Mouse (Mus musculus): ENCODE measurements around the gene Rspo4. TPM values are rescaled to one million over a fixed set of nuclear protein-coding genes. Genes with fewer than 3 reads are reported as not detected.

The Rspo4 gene
- polyA plus RNA-seq, 1 experiment = 0.09 TPM

- no peaks in the 10 kb centered on the region for H3K4me1 ChIP-seq (replicated peaks; ENCODE audit: control insufficient read depth, insufficient read depth, low read length)
- no peak overlapping the region for H3K4me3 ChIP-seq (ENCODE audit: control insufficient read depth, insufficient read depth, low read length)
- no peak for DNase-seq
- TF ChIP-seq CTCF (IDR thresholded peaks at IDR 0.05; ENCODE audit: borderline replicate concordance, control insufficient read depth, extremely low read depth, insufficient read depth, low read length, poor library complexity) (no peak), POLR2A (IDR thresholded peaks at IDR 0.05; ENCODE audit: control insufficient read depth, extremely low read depth, insufficient read depth, low read length, poor library complexity) (no peak)
- whole genome bisulfite sequencing = 73% methylated on average over 3 of the region's 3 CpGs
- H3K36me3 ChIP-seq (ENCODE audit: control insufficient read depth, insufficient read depth, low read length) = no peaks in the 10 kb centered on the region
- no peaks in the 10 kb centered on the region for H3K27me3 ChIP-seq (ENCODE audit: control insufficient read depth, insufficient read depth, low read length)
- no peak overlapping the region for H3K27ac ChIP-seq (ENCODE audit: control insufficient read depth, insufficient read depth, low read length)
Observed at GRCm38 (mm10) chr2:151904636-151905035, 61.9 kb downstream of the Rspo4 start.

- 81% methylated on average over 2 of the region's 2 CpGs for WGBS
- H3K4me1 ChIP-seq (replicated peaks; ENCODE audit: control insufficient read depth, insufficient read depth, low read length) = no peaks in the 10 kb centered on the region
- DNase-seq = no peak
- no peak overlapping the region for H3K4me3 ChIP-seq (ENCODE audit: control insufficient read depth, insufficient read depth, low read length)
- H3K36me3 ChIP-seq (ENCODE audit: control insufficient read depth, insufficient read depth, low read length) = no peaks in the 10 kb centered on the region
- no peaks in the 10 kb centered on the region for H3K27me3 ChIP-seq (ENCODE audit: control insufficient read depth, insufficient read depth, low read length)
- H3K27ac ChIP-seq (ENCODE audit: control insufficient read depth, insufficient read depth, low read length) = no peak overlapping the region
- no peak for TF ChIP-seq POLR2A (IDR thresholded peaks at IDR 0.05; ENCODE audit: control insufficient read depth, extremely low read depth, insufficient read depth, low read length, poor library complexity)
- no peak for TF ChIP-seq CTCF (IDR thresholded peaks at IDR 0.05; ENCODE audit: borderline replicate concordance, control insufficient read depth, extremely low read depth, insufficient read depth, low read length, poor library complexity)
Observed at GRCm38 (mm10) chr2:151907020-151907419, 64.3 kb downstream of the Rspo4 start.

GRCm38 (mm10) chr2:151909386-151909785 lies 66.7 kb downstream of the Rspo4 start:
- WGBS = 85% methylated on average over 3 of the region's 3 CpGs
- no peak for DNase-seq
- Histone ChIP-seq H3K4me1 (replicated peaks; ENCODE audit: control insufficient read depth, insufficient read depth, low read length) (no peaks in the 10 kb centered on the region), H3K27me3 (ENCODE audit: control insufficient read depth, insufficient read depth, low read length) (no peaks in the 10 kb centered on the region), H3K27ac (ENCODE audit: control insufficient read depth, insufficient read depth, low read length) (no peak overlapping the region), H3K36me3 (ENCODE audit: control insufficient read depth, insufficient read depth, low read length) (no peaks in the 10 kb centered on the region), H3K4me3 (ENCODE audit: control insufficient read depth, insufficient read depth, low read length) (no peak overlapping the region)
- TF ChIP-seq CTCF (IDR thresholded peaks at IDR 0.05; ENCODE audit: borderline replicate concordance, control insufficient read depth, extremely low read depth, insufficient read depth, low read length, poor library complexity) (no peak), POLR2A (IDR thresholded peaks at IDR 0.05; ENCODE audit: control insufficient read depth, extremely low read depth, insufficient read depth, low read length, poor library complexity) (no peak)

- DNase-seq = no peak
- no peaks in the 10 kb centered on the region for H3K36me3 ChIP-seq (ENCODE audit: control insufficient read depth, insufficient read depth, low read length)
- H3K27ac ChIP-seq (ENCODE audit: control insufficient read depth, insufficient read depth, low read length) = no peak overlapping the region
- WGBS = 54% methylated on average over 5 of the region's 5 CpGs
- no peaks in the 10 kb centered on the region for H3K4me1 ChIP-seq (replicated peaks; ENCODE audit: control insufficient read depth, insufficient read depth, low read length)
- TF ChIP-seq CTCF (IDR thresholded peaks at IDR 0.05; ENCODE audit: borderline replicate concordance, control insufficient read depth, extremely low read depth, insufficient read depth, low read length, poor library complexity) (no peak), POLR2A (IDR thresholded peaks at IDR 0.05; ENCODE audit: control insufficient read depth, extremely low read depth, insufficient read depth, low read length, poor library complexity) (no peak)
- H3K27me3 ChIP-seq (ENCODE audit: control insufficient read depth, insufficient read depth, low read length) = no peaks in the 10 kb centered on the region
- no peak overlapping the region for H3K4me3 ChIP-seq (ENCODE audit: control insufficient read depth, insufficient read depth, low read length)
Observed at GRCm38 (mm10) chr2:151910498-151910897, 67.8 kb downstream of the Rspo4 start.

- no peak for DNase-seq
- 77% methylated on average over 12 of the region's 13 CpGs for WGBS
- H3K27me3 ChIP-seq (ENCODE audit: control insufficient read depth, insufficient read depth, low read length) = no peaks in the 10 kb centered on the region
- H3K4me1 ChIP-seq (replicated peaks; ENCODE audit: control insufficient read depth, insufficient read depth, low read length) = no peaks in the 10 kb centered on the region
- no peak within 1 kb of the TSS for H3K27ac ChIP-seq (ENCODE audit: control insufficient read depth, insufficient read depth, low read length)
- no peaks in the 10 kb centered on the region for H3K36me3 ChIP-seq (ENCODE audit: control insufficient read depth, insufficient read depth, low read length)
- no peak within 1 kb of the TSS for H3K4me3 ChIP-seq (ENCODE audit: control insufficient read depth, insufficient read depth, low read length)
- TF ChIP-seq POLR2A (IDR thresholded peaks at IDR 0.05; ENCODE audit: control insufficient read depth, extremely low read depth, insufficient read depth, low read length, poor library complexity) = no peak
- no peak for TF ChIP-seq CTCF (IDR thresholded peaks at IDR 0.05; ENCODE audit: borderline replicate concordance, control insufficient read depth, extremely low read depth, insufficient read depth, low read length, poor library complexity)
Observed at GRCm38 (mm10) chr2:151910919-151911500, 68.3 kb downstream of the Rspo4 start, which contains the start of gene Angpt4. Gene Angpt4, plus strand, starts transcription at chr2:151911210.

GRCm38 (mm10) chr2:151911751-151912150 lies 69.0 kb downstream of the Rspo4 start:
- H3K4me3 ChIP-seq (ENCODE audit: control insufficient read depth, insufficient read depth, low read length) = no peak overlapping the region
- no peak overlapping the region for H3K27ac ChIP-seq (ENCODE audit: control insufficient read depth, insufficient read depth, low read length)
- no peaks in the 10 kb centered on the region for H3K36me3 ChIP-seq (ENCODE audit: control insufficient read depth, insufficient read depth, low read length)
- TF ChIP-seq CTCF (IDR thresholded peaks at IDR 0.05; ENCODE audit: borderline replicate concordance, control insufficient read depth, extremely low read depth, insufficient read depth, low read length, poor library complexity) = no peak
- no peak for TF ChIP-seq POLR2A (IDR thresholded peaks at IDR 0.05; ENCODE audit: control insufficient read depth, extremely low read depth, insufficient read depth, low read length, poor library complexity)
- H3K27me3 ChIP-seq (ENCODE audit: control insufficient read depth, insufficient read depth, low read length) = no peaks in the 10 kb centered on the region
- DNase-seq = no peak
- WGBS = 88% methylated on average over 3 of the region's 3 CpGs
- H3K4me1 ChIP-seq (replicated peaks; ENCODE audit: control insufficient read depth, insufficient read depth, low read length) = no peaks in the 10 kb centered on the region

- 89% methylated on average over 5 of the region's 5 CpGs for WGBS
- Histone ChIP-seq H3K27ac (ENCODE audit: control insufficient read depth, insufficient read depth, low read length) (no peak overlapping the region), H3K27me3 (ENCODE audit: control insufficient read depth, insufficient read depth, low read length) (no peaks in the 10 kb centered on the region), H3K36me3 (ENCODE audit: control insufficient read depth, insufficient read depth, low read length) (no peaks in the 10 kb centered on the region), H3K4me3 (ENCODE audit: control insufficient read depth, insufficient read depth, low read length) (no peak overlapping the region), H3K4me1 (replicated peaks; ENCODE audit: control insufficient read depth, insufficient read depth, low read length) (no peaks in the 10 kb centered on the region)
- no peak for TF ChIP-seq CTCF (IDR thresholded peaks at IDR 0.05; ENCODE audit: borderline replicate concordance, control insufficient read depth, extremely low read depth, insufficient read depth, low read length, poor library complexity)
- TF ChIP-seq POLR2A (IDR thresholded peaks at IDR 0.05; ENCODE audit: control insufficient read depth, extremely low read depth, insufficient read depth, low read length, poor library complexity) = no peak
- no peak for DNase-seq
Observed at GRCm38 (mm10) chr2:151914120-151914519, 71.4 kb downstream of the Rspo4 start.
